Mouse (Mus musculus) monocyte, adult 2 months (primary cell): ENCODE results near the gene Slc32a1.

Experiments
- DNase-seq, 2 experiments: peaks; one replicate each; pipeline ENCODE4 v3.0.0; 2022; ENCODE audit warnings: low spot score in 2 of 2, low read depth in 1 of 2

Slc32a1 gene

DNA sequence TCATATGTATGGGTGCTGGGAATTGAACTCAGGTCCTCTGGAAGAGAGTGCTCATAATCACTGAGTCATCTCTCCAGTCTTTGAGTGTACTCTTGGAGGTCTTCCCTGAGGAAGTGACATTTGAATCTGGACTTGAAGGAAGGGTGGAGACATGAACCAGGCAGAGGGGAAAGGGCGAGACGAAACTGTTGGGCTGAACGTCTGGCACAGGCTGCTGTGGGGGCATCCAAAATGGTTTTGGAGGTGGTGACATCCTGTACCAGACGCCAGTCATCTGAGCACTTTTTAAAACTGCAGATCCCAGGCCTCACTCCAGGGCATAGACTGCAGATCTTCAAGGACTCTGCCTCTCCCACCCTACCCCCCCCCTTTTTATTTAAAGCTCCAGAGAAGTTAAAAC lies 45.2 kb downstream of the Slc32a1 start:
- no peak for DNase-seq

DNA sequence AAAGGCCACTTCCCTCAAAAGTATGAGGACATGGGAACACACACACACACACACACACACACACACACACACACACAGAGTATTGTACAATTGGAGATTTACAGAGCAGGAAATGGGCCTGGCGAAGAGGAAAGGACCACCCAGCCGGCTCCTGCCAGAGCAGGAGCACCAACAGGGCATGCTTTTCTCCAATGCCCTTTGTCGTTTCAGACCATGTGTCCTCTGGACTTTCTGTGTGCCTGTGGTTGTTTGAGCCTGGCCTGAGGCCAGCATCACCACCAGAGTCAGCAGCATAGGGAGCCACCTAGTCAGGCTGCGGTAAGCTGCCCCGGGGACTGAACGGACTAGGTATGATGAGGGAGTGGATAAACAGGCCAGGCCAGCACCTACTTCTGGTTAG lies 48.3 kb downstream of the Slc32a1 start:
- DNase-seq, result no peak

DNA sequence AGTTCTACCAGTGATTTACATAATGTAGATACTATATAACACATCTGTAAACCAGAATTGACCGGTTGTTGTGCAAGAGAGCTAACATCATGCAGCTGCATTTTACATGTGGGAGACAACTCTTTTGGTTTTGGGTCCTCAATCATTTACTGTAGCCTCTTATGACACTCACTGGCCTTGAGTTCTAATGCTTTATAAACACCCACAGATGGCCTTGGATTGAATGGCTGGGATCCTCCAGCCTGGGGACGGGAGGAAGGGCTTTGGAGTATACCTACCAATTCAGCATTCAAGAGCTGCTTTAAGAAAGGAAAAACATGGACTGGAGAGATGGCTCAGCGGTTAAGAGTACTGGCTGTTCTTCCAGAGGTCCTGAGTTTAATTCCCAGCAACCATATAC lies 48.8 kb downstream of the Slc32a1 start:
- no peak for DNase-seq

DNA sequence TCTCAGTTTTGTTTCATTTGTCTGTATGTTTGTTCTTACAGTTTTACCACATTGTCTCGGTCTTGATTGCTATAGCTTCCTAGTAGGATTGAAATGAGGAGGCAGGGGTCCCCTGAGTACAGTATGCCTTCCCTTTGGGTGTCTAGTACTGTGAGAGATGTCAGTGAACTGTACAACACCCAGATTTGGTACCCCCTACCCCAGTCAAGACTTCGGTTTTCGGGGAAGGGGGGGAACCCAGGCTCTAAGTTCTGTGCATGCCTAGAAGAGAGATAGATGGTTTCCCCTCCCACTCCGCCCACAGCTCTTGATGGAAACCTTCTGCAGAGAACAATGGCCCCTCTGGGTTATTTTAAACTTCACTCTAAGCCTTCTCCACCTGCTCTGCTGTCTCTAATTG lies 54.5 kb downstream of the Slc32a1 start, which contains the start of gene Ppp1r16b:
Ppp1r16b (plus strand) TSS at position 301 of the 400 bp plus-strand sequence.
- no peak for DNase-seq
